Mouse (Mus musculus): ENCODE results near the gene Yeats2. TPM values are rescaled to one million over a fixed set of nuclear protein-coding genes. Genes with fewer than 3 reads are reported as not detected.
A peak's percentile ranks its signal among the peaks of the same experiment; 100 is the strongest.

Gene Yeats2
- polyA plus RNA-seq, 1 experiment from 2014 or later, result 41.7 TPM

DNA sequence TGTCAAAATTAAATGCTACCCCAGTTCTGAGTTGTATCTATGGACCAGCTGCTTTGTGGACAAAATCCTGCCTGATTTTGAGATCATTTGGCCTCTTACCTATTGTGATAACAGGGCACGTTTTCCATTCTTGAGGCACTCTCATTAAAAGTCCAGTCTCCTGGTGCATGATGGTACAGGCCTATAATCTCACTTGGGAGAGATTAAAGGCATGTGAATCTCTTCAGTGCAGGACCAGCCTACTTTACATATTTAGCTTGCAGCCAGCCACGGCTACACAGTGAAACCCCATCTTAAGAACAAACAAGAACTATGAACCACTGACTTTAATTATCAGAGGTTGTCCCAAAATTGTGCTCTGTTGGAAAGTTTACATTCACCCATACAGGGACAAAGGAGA lies 10.5 kb upstream of the Yeats2 start:
- Histone ChIP-seq H3K4me3 (no peak overlapping the region), H3K9ac (replicated peaks) (no peak overlapping the region), H3K27me3 (no peaks in the 10 kb centered on the region), H3K4me2 (replicated peaks) (no peak overlapping the region), H3K36me3 (peaks cover 15% of the 10 kb centered on the region), H3K4me1 (no peaks in the 10 kb centered on the region), H3K9me3 (no peaks in the 10 kb centered on the region), H3K27ac (replicated peaks) (peak overlapping the region; percentile 10; the same call in 1 of the 2 replicates)
- WGBS, result 35% methylated on average over 2 of the region's 2 CpGs
- ATAC-seq (ENCODE audit: low FRiP score, low read depth), result peak; percentile 74

DNA sequence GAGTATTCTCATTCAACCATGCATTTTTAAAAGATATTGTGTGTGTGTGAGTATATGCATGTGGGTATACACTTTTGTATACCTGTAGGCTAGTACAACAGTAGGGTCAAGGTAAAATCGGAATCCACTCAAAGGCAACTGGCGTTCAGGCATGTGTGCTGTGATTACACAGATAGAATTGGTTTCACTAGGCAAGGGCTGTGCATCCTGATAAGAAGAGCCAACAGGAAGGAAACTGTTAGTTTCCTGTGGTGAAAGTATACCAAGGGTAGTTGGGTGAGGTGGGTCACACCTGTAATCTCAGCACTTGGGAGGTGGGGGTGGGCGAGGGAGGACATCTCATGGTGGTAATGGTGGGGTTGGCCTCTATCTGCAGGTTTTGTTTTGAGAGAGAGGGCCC lies 3.7 kb downstream of the Yeats2 start:
- 0 out of 2 replicates have a peak, but pooled peaks cover 5% of the 10 kb centered on the region for H3K9me3 ChIP-seq
- WGBS, result 99% methylated on average over 3 of the region's 3 CpGs
- peaks cover 19% of the 10 kb centered on the region for H3K36me3 ChIP-seq
- no peak overlapping the region for H3K9ac ChIP-seq (replicated peaks)
- H3K27me3 ChIP-seq, result no peaks in the 10 kb centered on the region
- no peak overlapping the region for H3K4me3 ChIP-seq
- peaks cover 17% of the 10 kb centered on the region for H3K4me1 ChIP-seq
- H3K4me2 ChIP-seq (replicated peaks), result no peak overlapping the region
- ATAC-seq (ENCODE audit: low FRiP score, low read depth), result no peak
- H3K27ac ChIP-seq (replicated peaks), result no peak overlapping the region

DNA sequence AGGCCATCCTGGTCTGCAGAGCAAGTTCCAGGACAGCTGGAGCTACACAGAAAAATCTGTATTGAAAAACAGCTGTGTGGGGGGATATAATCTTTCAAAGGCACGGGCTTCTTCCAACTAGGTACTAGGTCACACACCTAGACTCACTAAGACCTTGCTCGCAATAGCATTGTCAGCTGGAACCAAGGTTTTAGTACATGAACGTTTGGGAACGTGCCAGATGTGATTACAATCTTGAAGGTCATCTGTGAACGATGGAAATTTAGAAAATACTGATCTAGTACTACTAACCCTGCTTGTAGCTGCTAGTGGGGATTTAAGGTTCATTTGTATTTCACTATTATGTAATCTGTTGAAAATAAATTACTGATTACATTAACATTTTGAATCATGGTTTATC lies 11.1 kb downstream of the Yeats2 start:
- Histone ChIP-seq H3K4me1 (no peaks in the 10 kb centered on the region), H3K27me3 (no peaks in the 10 kb centered on the region), H3K9ac (replicated peaks) (no peak overlapping the region), H3K4me2 (replicated peaks) (no peak overlapping the region), H3K4me3 (no peak overlapping the region), H3K27ac (replicated peaks) (no peak overlapping the region), H3K9me3 (no peaks in the 10 kb centered on the region), H3K36me3 (peaks cover 28% of the 10 kb centered on the region)
- 87% methylated on average over 5 of the region's 5 CpGs for WGBS
- no peak for ATAC-seq (ENCODE audit: low FRiP score, low read depth)

DNA sequence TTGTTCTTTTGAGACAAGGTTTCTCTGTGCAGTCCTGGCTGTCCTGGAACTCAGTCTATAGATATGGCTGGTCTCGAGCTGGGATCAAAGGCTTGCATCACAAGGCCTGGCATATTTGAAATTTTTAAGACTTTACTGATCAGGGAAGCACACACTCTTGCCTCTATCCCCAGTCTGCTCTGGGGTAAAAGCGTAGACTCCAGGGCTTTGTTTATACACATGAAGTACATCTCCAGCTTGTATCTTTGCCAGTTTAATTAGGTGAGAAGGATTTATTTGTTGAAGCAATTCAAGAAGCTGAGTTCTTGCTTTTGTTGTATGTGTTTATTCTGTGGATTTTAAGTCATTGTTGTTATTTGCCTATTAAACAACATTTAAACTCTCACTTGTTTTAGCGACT lies 12.9 kb downstream of the Yeats2 start:
- H3K9ac ChIP-seq (replicated peaks), result no peak overlapping the region
- no peak for ATAC-seq (ENCODE audit: low FRiP score, low read depth)
- WGBS, result 72% methylated on average over 3 of the region's 3 CpGs

DNA sequence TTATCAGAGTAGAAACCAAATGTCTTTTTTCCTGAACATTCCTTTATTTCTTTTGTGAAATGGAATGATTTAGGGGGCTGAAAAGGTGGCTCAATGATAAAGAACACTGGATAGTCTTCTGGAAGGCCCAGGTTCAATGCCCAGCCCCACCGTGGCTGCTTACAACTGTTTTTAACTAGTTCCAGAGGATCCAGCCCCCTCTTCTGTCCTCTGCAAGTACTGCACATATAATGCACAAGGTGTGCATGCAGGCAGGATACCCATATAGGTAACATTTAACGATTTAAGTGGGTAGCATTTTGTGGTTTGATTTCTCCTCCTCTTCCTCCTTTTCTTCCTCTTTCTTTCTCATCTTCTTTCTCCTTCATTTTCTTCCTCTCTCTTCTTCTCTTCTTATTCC lies 19.3 kb downstream of the Yeats2 start:
- H3K9ac ChIP-seq (replicated peaks), result no peak overlapping the region
- H3K36me3 ChIP-seq, result peaks cover 86% of the 10 kb centered on the region
- WGBS, result 86% methylated on average over 2 of the region's 2 CpGs
- no peak overlapping the region for H3K27ac ChIP-seq (replicated peaks)
- H3K27me3 ChIP-seq, result no peaks in the 10 kb centered on the region
- no peak overlapping the region for H3K4me3 ChIP-seq
- no peaks in the 10 kb centered on the region for H3K9me3 ChIP-seq
- H3K4me1 ChIP-seq, result no peaks in the 10 kb centered on the region
- ATAC-seq (ENCODE audit: low FRiP score, low read depth), result no peak
- no peak overlapping the region for H3K4me2 ChIP-seq (replicated peaks)

More for the DNA sequence above, 12.9 kb downstream of the Yeats2 start:
- no peaks in the 10 kb centered on the region for H3K27me3 ChIP-seq
- no peak overlapping the region for H3K4me2 ChIP-seq (replicated peaks)
- no peak overlapping the region for H3K27ac ChIP-seq (replicated peaks)
- peaks cover 43% of the 10 kb centered on the region for H3K36me3 ChIP-seq
- no peak overlapping the region for H3K4me3 ChIP-seq
- no peaks in the 10 kb centered on the region for H3K9me3 ChIP-seq
- H3K4me1 ChIP-seq, result no peaks in the 10 kb centered on the region

DNA sequence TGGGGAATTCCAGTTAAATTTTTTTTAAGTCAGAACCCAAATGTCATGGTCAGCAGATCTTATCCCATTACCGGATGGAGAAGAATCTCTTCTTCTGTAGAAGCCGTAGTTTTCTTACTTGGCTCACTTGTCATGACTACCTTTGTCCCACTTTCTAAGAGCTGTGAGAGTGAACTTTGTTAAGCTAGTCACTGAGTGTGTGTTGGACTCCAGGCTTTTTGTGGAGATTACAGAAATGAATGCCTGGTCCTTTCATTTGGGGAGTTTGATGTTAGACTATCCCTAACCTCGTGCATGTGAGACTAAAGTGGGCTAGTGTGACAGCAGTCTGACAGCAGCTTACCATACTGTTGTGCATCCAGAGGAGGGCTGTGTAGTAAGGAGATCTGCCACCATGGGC lies 28.2 kb downstream of the Yeats2 start:
- ATAC-seq (ENCODE audit: low FRiP score, low read depth), result no peak
- H3K4me3 ChIP-seq, result no peak overlapping the region
- no peak overlapping the region for H3K4me2 ChIP-seq (replicated peaks)
- no peak overlapping the region for H3K9ac ChIP-seq (replicated peaks)
- 83% methylated on average over 3 of the region's 3 CpGs for WGBS
- no peaks in the 10 kb centered on the region for H3K4me1 ChIP-seq
- H3K27ac ChIP-seq (replicated peaks), result no peak overlapping the region
- peaks cover 81% of the 10 kb centered on the region for H3K36me3 ChIP-seq
- no peaks in the 10 kb centered on the region for H3K9me3 ChIP-seq
- H3K27me3 ChIP-seq, result no peaks in the 10 kb centered on the region

DNA sequence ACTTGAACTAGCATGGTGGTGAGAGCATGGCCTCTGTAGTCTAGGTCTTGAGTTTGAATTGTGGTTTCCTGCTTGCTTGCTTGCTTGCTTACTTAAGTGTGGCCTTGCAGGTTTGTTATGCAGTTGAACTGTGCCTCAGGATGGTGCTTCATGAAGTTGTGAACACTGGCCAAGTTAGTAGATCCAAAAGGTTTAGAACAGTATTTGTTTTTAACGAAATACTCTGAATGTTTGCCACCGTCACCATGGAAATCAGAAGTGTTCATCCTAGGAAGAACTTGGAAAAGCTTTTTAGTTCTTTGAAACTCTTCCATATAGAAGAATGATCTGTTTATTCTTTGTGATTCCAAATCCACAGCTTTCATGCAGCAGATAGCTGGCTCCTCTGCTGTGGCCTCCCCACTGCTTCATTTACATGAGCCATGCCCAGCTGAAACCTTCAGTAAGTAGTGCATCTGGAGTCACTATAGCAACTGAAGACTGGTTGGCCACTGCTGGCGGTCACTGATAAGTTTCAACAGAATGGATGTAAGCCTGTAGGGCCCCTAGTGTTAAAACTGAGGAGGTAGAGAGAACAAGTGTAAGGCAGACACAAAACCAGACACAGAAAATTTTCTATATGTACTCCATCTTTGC lies 28.7 kb downstream of the Yeats2 start:
- no peak overlapping the region for H3K9ac ChIP-seq (replicated peaks)
- H3K36me3 ChIP-seq, result peaks cover 81% of the 10 kb centered on the region
- no peaks in the 10 kb centered on the region for H3K27me3 ChIP-seq
- H3K9me3 ChIP-seq, result no peaks in the 10 kb centered on the region
- 79% methylated on average over 3 of the region's 3 CpGs for WGBS
- no peak overlapping the region for H3K27ac ChIP-seq (replicated peaks)
- ATAC-seq (ENCODE audit: low FRiP score, low read depth), result no peak
- H3K4me2 ChIP-seq (replicated peaks), result no peak overlapping the region
- H3K4me1 ChIP-seq, result no peaks in the 10 kb centered on the region
- no peak overlapping the region for H3K4me3 ChIP-seq

DNA sequence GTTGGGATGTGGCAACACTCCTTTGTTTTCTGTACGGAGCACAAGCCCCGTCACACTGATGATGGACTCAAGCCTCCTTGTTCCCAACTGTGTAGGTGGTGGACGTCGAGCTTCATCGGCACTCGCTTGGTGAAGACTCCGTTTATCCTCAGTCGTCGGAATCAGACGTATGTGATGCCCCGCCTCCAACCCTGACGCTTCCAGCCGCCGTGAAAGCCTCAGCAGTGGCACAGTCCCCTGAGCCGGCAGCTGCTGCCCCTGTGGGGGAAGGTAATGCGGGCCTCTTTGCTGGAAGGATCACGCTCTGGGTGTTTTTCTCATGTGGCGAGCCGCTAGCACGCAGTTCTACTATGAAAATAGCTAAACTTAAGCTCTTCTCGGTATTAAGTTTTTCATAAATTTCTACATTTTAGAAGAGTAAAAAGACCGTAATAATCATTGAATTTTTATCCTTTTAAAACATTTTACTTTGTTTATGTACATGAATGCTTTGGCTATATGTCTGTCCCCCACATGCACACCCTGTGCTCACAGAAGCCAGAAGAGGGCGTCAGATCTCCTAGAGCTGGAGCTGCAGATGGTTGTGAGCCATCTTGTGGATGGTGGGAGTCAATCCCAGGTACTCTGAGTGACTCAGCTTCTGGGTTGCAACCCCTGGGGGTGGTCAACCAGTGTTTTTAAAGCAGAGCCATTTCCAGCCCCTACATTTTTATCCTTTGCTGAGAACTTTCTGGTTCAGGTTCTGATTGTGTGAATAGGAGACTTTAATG lies 38.7 kb downstream of the Yeats2 start:
- Histone ChIP-seq H3K36me3 (peaks cover 64% of the 10 kb centered on the region), H3K4me1 (no peaks in the 10 kb centered on the region), H3K9ac (replicated peaks) (no peak overlapping the region), H3K27me3 (no peaks in the 10 kb centered on the region), H3K9me3 (no peaks in the 10 kb centered on the region), H3K4me3 (no peak overlapping the region), H3K27ac (replicated peaks) (no peak overlapping the region), H3K4me2 (replicated peaks) (no peak overlapping the region)
- no peak for ATAC-seq (ENCODE audit: low FRiP score, low read depth)
- whole genome bisulfite sequencing, result 83% methylated on average over 23 of the region's 23 CpGs

DNA sequence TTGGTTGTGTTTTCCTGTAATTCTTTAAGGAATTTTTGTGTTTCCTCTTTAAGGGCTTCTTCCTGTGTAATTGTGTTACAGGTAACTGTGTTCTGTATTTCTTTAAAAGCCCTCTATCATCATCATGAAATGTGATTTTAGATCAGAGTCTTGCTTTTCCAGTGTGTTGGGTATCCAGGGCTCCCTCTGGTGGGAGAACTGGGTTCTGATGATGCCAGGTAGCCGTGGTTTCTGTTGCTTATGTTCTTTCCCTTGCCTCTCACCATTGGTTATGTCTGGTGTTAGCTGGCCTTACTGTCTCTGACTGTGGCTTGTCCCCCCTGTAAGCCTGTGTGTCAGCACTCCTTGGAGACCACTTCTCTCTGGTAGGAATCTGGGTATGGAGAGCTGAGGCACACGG lies 44.5 kb downstream of the Yeats2 start:
- ATAC-seq (ENCODE audit: low FRiP score, low read depth), result no peak
- Histone ChIP-seq H3K4me2 (replicated peaks) (no peak overlapping the region), H3K36me3 (peaks cover 71% of the 10 kb centered on the region), H3K9me3 (no peaks in the 10 kb centered on the region), H3K9ac (replicated peaks) (no peak overlapping the region), H3K4me1 (no peaks in the 10 kb centered on the region), H3K27ac (replicated peaks) (no peak overlapping the region), H3K4me3 (no peak overlapping the region), H3K27me3 (no peaks in the 10 kb centered on the region)
- WGBS, result 64% methylated on average over 2 of the region's 2 CpGs

DNA sequence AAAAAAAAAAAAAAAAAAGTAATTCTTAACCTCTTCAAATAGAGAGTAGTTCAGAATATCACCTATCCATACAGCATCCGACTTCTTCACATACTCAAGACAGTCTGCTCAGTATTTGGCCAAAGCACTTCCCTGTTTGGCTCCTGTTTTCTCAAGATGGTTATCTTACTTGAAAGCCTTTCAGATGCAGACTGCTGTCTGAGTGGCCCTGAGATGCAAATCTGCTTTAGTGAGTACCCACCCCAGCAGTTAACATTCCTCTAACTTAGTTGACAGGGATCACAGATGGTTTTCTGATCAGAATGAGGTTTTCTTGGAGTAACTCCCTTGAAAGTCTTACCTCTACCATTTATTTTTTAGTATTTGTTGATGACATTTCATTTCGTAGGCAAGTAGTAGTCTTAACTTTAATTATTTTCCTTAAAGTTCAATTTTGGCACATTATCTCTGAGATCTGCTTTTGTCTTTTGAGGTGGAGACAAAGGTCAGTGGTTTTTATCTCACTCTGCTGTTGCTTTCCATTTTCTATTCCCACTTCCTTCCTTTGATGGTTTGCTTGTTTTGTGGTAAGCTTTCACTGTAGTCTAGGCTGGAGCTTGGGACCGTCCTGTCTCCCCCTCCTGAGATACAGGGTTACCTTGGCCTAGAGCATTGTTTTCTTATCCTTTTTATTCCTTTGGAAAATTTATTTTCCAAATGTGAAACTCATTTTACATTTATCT lies 50.5 kb downstream of the Yeats2 start:
- H3K4me2 ChIP-seq (replicated peaks), result no peak overlapping the region
- H3K9ac ChIP-seq (replicated peaks), result no peak overlapping the region
- H3K9me3 ChIP-seq, result no peaks in the 10 kb centered on the region
- H3K27me3 ChIP-seq, result no peaks in the 10 kb centered on the region
- no peak overlapping the region for H3K27ac ChIP-seq (replicated peaks)
- 95% methylated on average over 3 of the region's 3 CpGs for WGBS
- H3K4me3 ChIP-seq, result no peak overlapping the region
- peaks cover 82% of the 10 kb centered on the region for H3K36me3 ChIP-seq
- ATAC-seq (ENCODE audit: low FRiP score, low read depth), result no peak
- no peaks in the 10 kb centered on the region for H3K4me1 ChIP-seq

DNA sequence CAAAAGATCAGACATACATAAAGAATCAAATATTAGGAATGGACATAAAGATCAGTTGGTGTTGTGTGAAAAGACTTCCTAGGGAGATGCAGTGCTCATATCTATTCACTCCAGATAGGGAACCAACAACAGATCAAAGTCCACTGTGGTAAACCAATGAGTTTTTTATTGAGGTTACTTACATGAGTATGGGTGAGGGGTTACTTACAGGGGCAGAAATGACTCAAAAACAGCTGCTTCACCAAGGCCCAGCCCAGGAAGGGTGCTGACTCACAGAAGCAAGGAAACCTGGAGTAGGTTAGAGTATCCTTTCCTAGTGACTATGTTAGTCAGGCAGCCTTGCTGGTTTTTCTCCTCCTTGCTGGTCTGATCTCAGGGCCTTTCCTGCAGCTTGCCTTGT lies 51.2 kb downstream of the Yeats2 start:
- no peaks in the 10 kb centered on the region for H3K4me1 ChIP-seq

DNA sequence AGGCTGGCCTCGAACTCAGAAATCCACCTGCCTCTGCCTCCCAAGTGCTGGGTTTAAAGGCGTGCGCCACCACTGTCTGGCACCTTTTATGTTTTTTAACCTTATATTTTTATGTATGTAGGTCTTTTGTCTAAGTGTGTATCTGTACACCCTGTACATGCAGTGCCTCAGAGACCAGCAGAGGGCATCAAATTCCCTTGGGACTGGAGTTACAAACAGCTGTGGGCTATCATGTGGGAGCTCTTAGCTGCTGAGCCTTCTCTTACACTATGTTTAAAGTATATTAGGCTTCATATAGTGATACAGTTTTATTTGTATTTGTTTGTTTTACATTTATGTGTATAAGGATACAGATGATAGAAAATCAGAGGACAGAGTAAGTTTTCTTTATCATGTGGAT lies 54.7 kb downstream of the Yeats2 start:
- 94% methylated on average over 3 of the region's 3 CpGs for WGBS
- H3K9ac ChIP-seq (replicated peaks), result no peak overlapping the region
- no peaks in the 10 kb centered on the region for H3K27me3 ChIP-seq
- H3K9me3 ChIP-seq, result no peaks in the 10 kb centered on the region
- H3K27ac ChIP-seq (replicated peaks), result no peak overlapping the region
- peaks cover 78% of the 10 kb centered on the region for H3K36me3 ChIP-seq
- H3K4me1 ChIP-seq, result no peaks in the 10 kb centered on the region
- no peak for ATAC-seq (ENCODE audit: low FRiP score, low read depth)
- H3K4me3 ChIP-seq, result no peak overlapping the region
- no peak overlapping the region for H3K4me2 ChIP-seq (replicated peaks)

More for the DNA sequence above, 51.2 kb downstream of the Yeats2 start:
- no peak for ATAC-seq (ENCODE audit: low FRiP score, low read depth)
- peaks cover 82% of the 10 kb centered on the region for H3K36me3 ChIP-seq
- no peaks in the 10 kb centered on the region for H3K27me3 ChIP-seq
- no peak overlapping the region for H3K4me2 ChIP-seq (replicated peaks)
- no peak overlapping the region for H3K4me3 ChIP-seq
- H3K27ac ChIP-seq (replicated peaks), result no peak overlapping the region
- H3K9me3 ChIP-seq, result no peaks in the 10 kb centered on the region
- H3K9ac ChIP-seq (replicated peaks), result no peak overlapping the region

Data from midbrain, embryonic 12.5 days (tissue).